Mouse (Mus musculus): ENCODE measurements at regions not wholly inside any gene's neighbourhood (a gene's known extent, or its start where the extent isn't known, plus 50 kb on each side); places are given as distances from the start of the nearest gene placed in this dataset.
A peak's percentile ranks its signal among the peaks of the same experiment; 100 is the strongest.

DNA sequence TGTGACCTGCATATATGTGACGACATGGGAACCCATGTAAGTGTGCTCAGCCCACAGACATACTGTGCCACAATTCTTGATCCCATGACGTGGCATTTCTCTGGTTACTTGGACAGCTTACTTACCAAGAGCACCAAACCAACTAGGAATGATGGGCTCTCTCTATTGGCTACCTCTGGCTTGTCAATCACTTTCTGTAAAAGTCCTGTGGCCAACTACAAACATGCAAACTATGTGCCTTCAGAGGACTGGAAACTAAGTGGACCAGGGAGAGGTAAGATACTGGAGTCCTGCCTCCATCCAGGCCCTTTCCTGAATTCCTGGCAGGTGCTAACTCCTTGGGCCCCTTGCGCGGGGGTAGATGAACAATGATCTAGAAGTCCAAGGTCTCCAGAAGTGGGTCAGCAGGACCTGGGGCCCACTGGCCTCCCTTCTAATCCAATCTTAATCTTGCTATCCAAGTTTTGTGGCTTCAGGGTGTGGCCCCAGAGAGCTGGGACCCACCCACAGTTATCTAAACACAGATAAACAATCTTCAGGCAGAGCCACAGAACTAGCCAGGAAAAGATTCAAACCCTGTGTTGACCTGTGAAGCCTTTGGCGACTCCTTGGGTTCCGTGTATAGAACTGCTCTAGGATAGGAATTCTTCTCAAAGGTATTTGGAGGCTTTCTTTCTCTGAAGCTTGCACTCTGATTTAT, 163.7 kb upstream of the Spdye4c start:
- Histone ChIP-seq H3K79me2 (ENCODE audit: control insufficient read depth, insufficient read depth) (peaks cover 68% of the 10 kb centered on the region), H3K36me3 (ENCODE audit: control insufficient read depth, insufficient read depth) (peaks cover 26% of the 10 kb centered on the region), H3K79me3 (ENCODE audit: low read depth) (peaks cover 66% of the 10 kb centered on the region), H3ac (ENCODE audit: control insufficient read depth, insufficient read length, low read depth) (peak overlapping the region; percentile 93), H3K4me3 (ENCODE audit: insufficient read depth, poor library complexity, severe bottlenecking) (peak overlapping the region; percentile 85), H3K27me3 (ENCODE audit: control insufficient read depth, insufficient read depth, insufficient read length) (no peaks in the 10 kb centered on the region)
- no peak for TF ChIP-seq USF1 (IDR thresholded peaks at IDR 0.05; ENCODE audit: low read depth)

DNA sequence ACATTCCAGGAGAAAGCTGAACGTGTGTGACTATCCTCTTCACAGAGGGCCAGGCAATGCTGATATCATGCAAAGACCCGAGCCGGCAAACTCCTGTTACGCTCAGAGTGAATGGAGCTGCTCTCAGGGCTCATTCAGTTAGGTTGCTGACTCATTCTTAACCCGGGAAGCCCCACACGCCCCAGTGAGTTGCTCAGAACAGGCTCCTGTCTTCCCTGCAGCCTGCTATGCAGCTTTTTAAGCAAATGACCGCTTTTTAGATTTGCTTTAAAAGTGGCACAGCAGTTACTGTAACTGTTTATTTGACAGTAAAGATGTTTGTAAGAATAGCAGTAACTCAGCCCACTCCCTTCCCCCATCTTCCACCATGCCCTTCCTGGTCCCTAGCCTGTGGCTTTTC, 162.9 kb upstream of the Spdye4c start:
- peaks cover 59% of the 10 kb centered on the region for H3K79me2 ChIP-seq (ENCODE audit: control insufficient read depth, insufficient read depth)
- peak overlapping the region; percentile 85 for H3K4me3 ChIP-seq (ENCODE audit: insufficient read depth, poor library complexity, severe bottlenecking)
- TF ChIP-seq MYOG (IDR thresholded peaks at IDR 0.05; ENCODE audit: control insufficient read depth, extremely low read depth, insufficient read length): no peak
- TF ChIP-seq MAX (IDR thresholded peaks at IDR 0.05): no peak
- no peak for TF ChIP-seq FOSL1 (IDR thresholded peaks at IDR 0.05; ENCODE audit: insufficient read depth, low read length, poor library complexity, severe bottlenecking)
- no peak for TF ChIP-seq CTCF (IDR thresholded peaks at IDR 0.05; ENCODE audit: control insufficient read depth, insufficient read depth, insufficient read length)
- TF ChIP-seq MYOD1 (IDR thresholded peaks at IDR 0.05; ENCODE audit: control insufficient read depth, insufficient read length, low read depth): no peak
- no peak for TF ChIP-seq CEBPB (IDR thresholded peaks at IDR 0.05; ENCODE audit: low read depth)
- no peak for TF ChIP-seq USF1 (IDR thresholded peaks at IDR 0.05; ENCODE audit: low read depth)
- H3K27me3 ChIP-seq (ENCODE audit: control insufficient read depth, insufficient read depth, insufficient read length): no peaks in the 10 kb centered on the region
- peaks cover 57% of the 10 kb centered on the region for H3K79me3 ChIP-seq (ENCODE audit: low read depth)
- H3K36me3 ChIP-seq (ENCODE audit: control insufficient read depth, insufficient read depth): peaks cover 22% of the 10 kb centered on the region
- peak overlapping the region; percentile 93 for H3ac ChIP-seq (ENCODE audit: control insufficient read depth, insufficient read length, low read depth)

DNA sequence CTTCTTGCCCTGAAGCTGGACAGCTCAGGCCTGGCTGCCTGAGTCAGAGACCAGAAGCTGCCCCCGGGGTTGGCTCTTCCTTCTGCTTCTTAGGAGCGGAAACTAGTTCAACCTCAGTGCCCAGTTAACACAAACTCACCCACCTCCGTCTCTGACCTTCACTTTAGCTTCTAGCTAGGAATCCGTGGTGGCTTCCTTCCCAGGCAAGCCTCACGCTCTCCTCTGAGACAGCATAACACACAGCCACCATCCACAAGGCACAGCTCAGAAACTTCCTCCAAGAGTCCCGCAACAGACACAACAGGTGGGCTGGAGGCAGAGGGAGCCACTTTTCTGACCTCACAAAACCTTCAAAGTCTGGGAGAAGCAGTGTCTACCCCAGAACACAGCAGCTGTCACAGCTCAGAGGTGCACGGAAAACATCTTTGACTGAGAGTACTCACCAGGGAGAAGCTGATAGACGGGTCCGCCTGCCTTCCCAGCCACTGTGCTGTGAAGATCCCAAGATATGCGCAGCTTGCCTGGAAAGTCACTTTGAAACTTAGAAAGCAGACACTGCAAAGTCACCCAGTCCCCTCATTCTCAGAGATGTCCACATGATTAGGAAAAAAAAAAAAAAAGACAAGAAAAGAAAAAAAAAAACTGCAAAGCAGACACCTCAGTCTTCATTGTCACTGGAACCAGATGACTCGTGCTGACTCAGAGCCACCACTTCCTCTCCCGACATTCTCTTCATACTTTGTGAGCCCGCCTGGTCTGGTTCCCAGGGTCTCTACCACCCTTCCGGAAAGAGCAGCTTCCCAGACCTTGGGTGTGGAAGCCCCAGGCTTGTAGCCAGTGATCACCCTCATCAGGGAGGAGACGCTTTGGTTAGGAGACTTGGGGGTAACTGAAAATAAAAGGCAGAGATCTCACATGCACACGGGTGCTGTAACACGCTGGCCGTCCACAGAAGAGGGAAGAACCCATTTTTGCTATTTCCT, 162.1 kb upstream of the Spdye4c start:
- TF ChIP-seq FOSL1 (IDR thresholded peaks at IDR 0.05; ENCODE audit: insufficient read depth, low read length, poor library complexity, severe bottlenecking): peak; percentile 81
- TF ChIP-seq MAX (IDR thresholded peaks at IDR 0.05): no peak
- TF ChIP-seq CTCF (IDR thresholded peaks at IDR 0.05; ENCODE audit: control insufficient read depth, insufficient read depth, insufficient read length): no peak
- no peak for TF ChIP-seq CEBPB (IDR thresholded peaks at IDR 0.05; ENCODE audit: low read depth)
- TF ChIP-seq MYOD1 (IDR thresholded peaks at IDR 0.05; ENCODE audit: control insufficient read depth, insufficient read length, low read depth): peak; percentile 36
- no peak for TF ChIP-seq USF1 (IDR thresholded peaks at IDR 0.05; ENCODE audit: low read depth)
- no peak for TF ChIP-seq MYOG (IDR thresholded peaks at IDR 0.05; ENCODE audit: control insufficient read depth, extremely low read depth, insufficient read length)
- peaks cover 51% of the 10 kb centered on the region for H3K79me2 ChIP-seq (ENCODE audit: control insufficient read depth, insufficient read depth)
- no peaks in the 10 kb centered on the region for H3K27me3 ChIP-seq (ENCODE audit: control insufficient read depth, insufficient read depth, insufficient read length)
- H3K36me3 ChIP-seq (ENCODE audit: control insufficient read depth, insufficient read depth): peaks cover 16% of the 10 kb centered on the region
- H3K4me3 ChIP-seq (ENCODE audit: insufficient read depth, poor library complexity, severe bottlenecking): peak overlapping the region; percentile 85
- H3K79me3 ChIP-seq (ENCODE audit: low read depth): peaks cover 50% of the 10 kb centered on the region
- H3ac ChIP-seq (ENCODE audit: control insufficient read depth, insufficient read length, low read depth): peak overlapping the region; percentile 93

DNA sequence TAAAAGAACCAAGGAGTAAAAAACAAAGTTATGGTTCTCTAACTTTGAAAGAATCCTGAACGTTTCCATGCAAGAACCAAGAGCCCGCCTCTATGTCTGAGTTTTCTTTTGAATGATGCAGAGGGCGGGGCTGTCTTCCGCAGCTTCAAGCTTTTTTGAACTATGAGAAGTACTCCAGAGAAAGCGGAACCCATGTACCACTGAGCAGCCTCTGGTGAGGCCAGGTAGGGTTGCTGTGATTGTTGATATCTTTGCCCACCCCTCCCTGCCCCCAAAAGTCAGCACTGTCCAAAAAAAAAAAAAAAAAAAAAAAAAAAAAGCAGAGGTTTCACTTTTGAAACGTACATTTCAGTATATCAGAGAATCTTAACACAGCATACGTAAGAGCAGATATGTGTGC, 161.2 kb upstream of the Spdye4c start:
- H3K36me3 ChIP-seq (ENCODE audit: control insufficient read depth, insufficient read depth): peaks cover 14% of the 10 kb centered on the region
- H3K79me3 ChIP-seq (ENCODE audit: low read depth): peaks cover 42% of the 10 kb centered on the region
- H3ac ChIP-seq (ENCODE audit: control insufficient read depth, insufficient read length, low read depth): peak overlapping the region; percentile 53
- no peak overlapping the region for H3K4me3 ChIP-seq (ENCODE audit: insufficient read depth, poor library complexity, severe bottlenecking)
- TF ChIP-seq MYOG (IDR thresholded peaks at IDR 0.05; ENCODE audit: control insufficient read depth, extremely low read depth, insufficient read length) (no peak), MAX (IDR thresholded peaks at IDR 0.05) (no peak), CTCF (IDR thresholded peaks at IDR 0.05; ENCODE audit: control insufficient read depth, insufficient read depth, insufficient read length) (no peak), FOSL1 (IDR thresholded peaks at IDR 0.05; ENCODE audit: insufficient read depth, low read length, poor library complexity, severe bottlenecking) (no peak), USF1 (IDR thresholded peaks at IDR 0.05; ENCODE audit: low read depth) (no peak), CEBPB (IDR thresholded peaks at IDR 0.05; ENCODE audit: low read depth) (no peak), MYOD1 (IDR thresholded peaks at IDR 0.05; ENCODE audit: control insufficient read depth, insufficient read length, low read depth) (no peak)
- H3K27me3 ChIP-seq (ENCODE audit: control insufficient read depth, insufficient read depth, insufficient read length): no peaks in the 10 kb centered on the region
- H3K79me2 ChIP-seq (ENCODE audit: control insufficient read depth, insufficient read depth): peaks cover 43% of the 10 kb centered on the region

DNA sequence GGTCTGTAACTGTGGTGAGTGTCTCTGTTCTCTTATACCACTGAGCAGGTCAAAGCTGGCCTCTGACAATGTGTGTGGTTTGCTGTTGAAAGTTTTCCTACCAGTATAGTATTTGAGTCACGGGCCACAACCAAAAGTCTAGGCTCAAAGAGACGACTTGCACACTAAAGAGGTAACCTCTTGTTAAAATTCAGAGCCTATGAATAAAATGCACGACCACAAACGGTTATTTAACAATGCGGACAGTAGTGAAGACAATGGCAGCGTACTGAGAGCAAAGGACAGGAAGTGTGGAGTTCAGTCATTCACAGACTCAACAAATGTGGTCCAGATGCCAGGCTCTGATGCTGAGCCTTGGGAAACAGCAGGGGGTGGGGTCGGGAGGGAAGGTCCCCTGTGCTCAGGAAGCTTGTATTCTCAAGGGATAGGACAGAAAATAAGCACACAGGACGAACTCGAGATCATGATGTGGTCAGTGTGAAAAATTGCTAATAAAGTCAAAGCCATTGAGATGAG, 160.2 kb upstream of the Spdye4c start:
- Histone ChIP-seq H3K27me3 (ENCODE audit: control insufficient read depth, insufficient read depth, insufficient read length) (no peaks in the 10 kb centered on the region), H3K79me2 (ENCODE audit: control insufficient read depth, insufficient read depth) (peaks cover 33% of the 10 kb centered on the region), H3K4me3 (ENCODE audit: insufficient read depth, poor library complexity, severe bottlenecking) (no peak overlapping the region), H3K79me3 (ENCODE audit: low read depth) (peaks cover 32% of the 10 kb centered on the region), H3K36me3 (ENCODE audit: control insufficient read depth, insufficient read depth) (peaks cover 5% of the 10 kb centered on the region), H3ac (ENCODE audit: control insufficient read depth, insufficient read length, low read depth) (no peak overlapping the region)
- TF ChIP-seq MYOD1 (IDR thresholded peaks at IDR 0.05; ENCODE audit: control insufficient read depth, insufficient read length, low read depth): no peak
- no peak for TF ChIP-seq MYOG (IDR thresholded peaks at IDR 0.05; ENCODE audit: control insufficient read depth, extremely low read depth, insufficient read length)
- no peak for TF ChIP-seq USF1 (IDR thresholded peaks at IDR 0.05; ENCODE audit: low read depth)
- TF ChIP-seq MAX (IDR thresholded peaks at IDR 0.05): no peak

Data from C2C12 (cell line).